Mouse (Mus musculus) heart, adult 2 months (tissue): ENCODE results near the gene Gdf7.

Experiments
- CTCF ChIP-seq: fragments of 200-600 bp; IDR thresholded peaks from 2 replicates; pipeline ENCODE4 v1.8.1; 2022; ENCODE audit warnings: antibody characterized with exemption, mild to moderate bottlenecking, moderate library complexity
- EP300 ChIP-seq: fragments of 200-500 bp; IDR thresholded peaks from 2 replicates; pipeline ENCODE4 v1.6.1; 2011; ENCODE audit warnings: low read depth, low read length, control low read depth; ENCODE audit not compliant: insufficient read depth
- POLR2A ChIP-seq: fragments of 200-500 bp; IDR thresholded peaks from 2 replicates; pipeline ENCODE4 v1.6.1; 2011; ENCODE audit warnings: mild to moderate bottlenecking, low read depth, low read length, control low read depth; ENCODE audit not compliant: insufficient read depth

- TF ChIP-seq CTCF, result no peak
- no peak for TF ChIP-seq POLR2A
- TF ChIP-seq EP300, result no peak
Measured at GRCm38 (mm10) chr12:8312266-8312665, 10.5 kb upstream of the Gdf7 start.
